Mouse (Mus musculus) adrenal gland, postnatal 14 days (tissue): ENCODE results near the gene Cdcp1. TPM values are rescaled to one million over a fixed set of nuclear protein-coding genes. Genes with fewer than 3 reads are reported as not detected.

Experiments used
- DNase-seq: peaks from one replicate; pipeline ENCODE4 v3.0.0; 2021; ENCODE audit warnings: mixed read lengths
- total RNA-seq: library from RNA; stranded (reverse); gene quantifications from 2 replicates; pipeline ENCODE4 v1.2.3, GENCODE M21; 2021

Gene Cdcp1
- total RNA-seq, 1 experiment from 2014 or later, result 0.85 TPM

DNA sequence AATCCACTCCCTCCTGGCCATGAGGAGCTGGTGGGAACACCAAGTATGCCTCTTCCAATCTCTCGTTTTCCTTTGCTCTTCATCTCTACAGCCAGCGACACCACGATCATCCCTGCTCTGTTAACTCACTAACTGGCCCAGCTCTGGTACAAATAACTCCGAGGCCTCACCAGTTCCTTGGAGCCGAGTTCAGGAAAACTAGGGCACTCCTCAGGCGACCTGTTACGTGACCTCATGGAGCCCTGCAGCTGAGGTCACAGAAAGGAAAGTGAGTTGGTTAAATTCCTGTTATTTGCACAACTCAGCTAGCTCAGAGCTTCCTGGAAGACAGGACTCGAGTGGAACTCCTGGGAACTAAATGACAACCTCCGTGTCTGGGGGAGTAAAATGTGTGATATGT is 2.5 kb downstream of the Cdcp1 start:
- DNase-seq, result no peak

DNA sequence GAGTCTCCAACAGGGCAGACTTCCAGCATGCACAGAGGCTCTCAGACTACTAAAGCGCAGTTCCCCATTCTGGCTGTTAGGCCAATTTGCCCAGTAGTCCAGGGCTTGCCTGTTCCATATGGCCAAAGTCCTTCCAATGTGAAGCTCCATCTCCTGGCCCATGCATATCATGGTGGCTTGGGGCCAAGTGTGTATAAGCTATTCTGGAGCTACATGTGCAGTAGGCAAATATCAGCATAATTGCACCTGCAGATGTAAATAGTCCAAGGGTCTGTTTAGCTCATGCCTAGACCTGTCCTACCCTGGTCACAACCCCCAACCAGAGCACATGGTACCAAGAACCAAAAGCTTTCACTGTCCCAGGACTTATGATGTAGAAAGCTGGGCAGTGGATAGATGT is 7.9 kb downstream of the Cdcp1 start:
- no peak for DNase-seq

DNA sequence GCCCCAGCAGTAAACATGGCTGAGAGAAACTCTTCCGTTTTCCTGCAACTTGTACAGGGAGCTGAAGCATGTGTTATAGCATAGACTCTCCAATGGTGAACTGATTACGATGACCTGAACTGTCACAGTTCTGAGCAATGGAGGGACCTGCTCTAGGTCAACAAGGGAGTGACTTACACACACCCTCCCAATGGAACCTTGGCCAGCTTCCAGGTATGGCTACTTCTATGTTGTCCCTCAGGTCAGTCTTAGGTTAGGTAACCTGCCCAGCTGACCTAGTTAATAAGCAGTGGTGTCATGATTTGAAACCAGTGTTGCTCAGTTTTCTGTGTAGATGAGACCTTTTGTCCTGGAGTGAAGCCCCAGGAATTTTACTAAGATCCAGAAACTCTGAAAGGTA is 8.9 kb downstream of the Cdcp1 start:
- peak; percentile 18 for DNase-seq

DNA sequence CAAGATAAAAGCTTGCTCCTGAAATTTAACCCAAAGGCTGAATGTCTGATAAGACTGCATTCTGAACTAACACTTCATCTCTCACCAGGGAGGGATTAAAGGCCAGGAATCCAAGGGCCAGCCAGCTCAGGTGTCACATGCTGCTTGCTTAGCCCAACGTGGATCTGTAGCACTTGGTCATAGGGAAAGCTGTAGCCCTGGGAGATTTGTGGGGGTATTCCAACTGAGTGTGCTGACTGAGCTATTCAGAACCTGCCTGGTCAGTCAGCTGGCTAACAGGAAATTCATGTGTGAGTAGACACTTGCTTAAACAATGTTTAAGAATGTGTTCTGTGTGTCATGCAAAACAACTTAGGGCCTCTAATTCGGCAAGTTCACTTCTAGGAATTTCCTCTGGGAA is 9.3 kb downstream of the Cdcp1 start:
- DNase-seq, result no peak

DNA sequence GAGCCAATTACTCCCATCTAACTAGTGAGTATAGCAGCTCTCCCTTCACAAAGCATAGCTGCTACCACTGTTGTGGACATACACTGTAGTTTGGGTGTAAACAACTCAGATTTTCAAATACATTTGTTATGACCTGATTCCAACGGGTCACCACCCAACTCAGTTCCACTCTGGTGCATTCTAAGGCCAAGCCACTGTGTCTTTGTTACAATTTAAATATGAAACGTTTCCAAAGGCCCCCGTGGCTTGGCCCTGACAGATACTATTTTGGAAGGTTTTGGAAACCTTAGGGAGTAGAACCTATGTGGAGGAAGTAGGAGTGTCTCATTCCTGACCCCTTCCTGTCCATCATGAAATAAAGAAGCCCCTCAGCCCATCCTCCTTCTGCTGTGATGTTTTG is 15.7 kb downstream of the Cdcp1 start:
- DNase-seq, result no peak

DNA sequence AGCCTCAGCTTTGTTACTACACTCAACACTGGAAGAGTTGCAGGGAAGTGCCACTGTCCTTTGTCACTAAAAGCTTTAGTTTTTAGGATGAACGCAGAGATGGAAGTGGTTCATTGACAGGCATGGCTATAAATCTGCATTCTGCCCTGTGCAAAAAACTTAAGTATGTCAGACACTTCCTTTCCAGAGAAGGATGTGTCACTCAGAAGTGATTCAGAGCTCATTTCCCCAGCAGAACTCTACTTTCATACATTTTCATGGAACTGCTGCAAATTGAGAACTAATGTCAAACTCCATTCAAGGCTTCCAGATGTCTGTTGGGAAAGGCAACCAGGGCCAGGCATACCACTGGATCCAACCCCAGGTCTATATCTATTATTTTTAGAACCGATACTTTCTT is 27.6 kb downstream of the Cdcp1 start:
- DNase-seq, result no peak

DNA sequence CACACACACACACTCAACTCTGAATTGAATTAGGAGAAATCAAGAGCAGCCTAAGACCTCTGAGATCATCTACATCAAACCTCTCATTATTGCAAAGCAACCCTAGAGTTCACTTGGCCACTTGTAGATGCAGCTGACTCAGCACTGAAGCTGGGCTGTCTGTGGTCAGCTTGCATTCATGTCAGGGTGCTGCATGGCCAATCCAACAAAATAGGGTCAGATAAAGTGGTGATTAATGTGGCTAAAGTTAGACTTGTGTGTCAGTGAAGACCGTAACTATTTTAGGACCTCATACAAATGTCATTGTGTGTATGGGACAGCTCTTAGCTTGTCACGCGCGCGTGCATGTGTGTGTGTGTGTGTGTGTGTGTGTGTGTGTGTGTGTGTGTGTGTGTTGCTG is 28.2 kb downstream of the Cdcp1 start:
- DNase-seq, result no peak

DNA sequence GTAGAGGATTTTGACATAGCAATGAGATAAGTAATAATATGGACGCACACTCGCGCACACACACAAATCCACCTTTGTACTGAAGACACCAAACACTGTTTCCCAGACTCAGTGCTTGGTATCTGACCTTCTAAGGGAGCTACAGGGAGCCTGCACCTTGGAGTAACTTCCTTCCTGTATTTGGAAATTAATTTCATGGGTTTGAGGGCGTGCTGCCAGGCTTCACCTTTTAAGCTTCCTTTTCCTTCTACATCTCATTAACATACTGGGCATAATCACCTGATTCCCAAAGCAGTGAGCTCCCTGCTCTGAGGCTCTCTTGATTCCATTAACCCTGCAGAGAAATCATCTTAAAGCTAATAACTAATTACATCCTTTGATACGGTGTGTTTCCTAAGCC is 29.7 kb downstream of the Cdcp1 start:
- no peak for DNase-seq

DNA sequence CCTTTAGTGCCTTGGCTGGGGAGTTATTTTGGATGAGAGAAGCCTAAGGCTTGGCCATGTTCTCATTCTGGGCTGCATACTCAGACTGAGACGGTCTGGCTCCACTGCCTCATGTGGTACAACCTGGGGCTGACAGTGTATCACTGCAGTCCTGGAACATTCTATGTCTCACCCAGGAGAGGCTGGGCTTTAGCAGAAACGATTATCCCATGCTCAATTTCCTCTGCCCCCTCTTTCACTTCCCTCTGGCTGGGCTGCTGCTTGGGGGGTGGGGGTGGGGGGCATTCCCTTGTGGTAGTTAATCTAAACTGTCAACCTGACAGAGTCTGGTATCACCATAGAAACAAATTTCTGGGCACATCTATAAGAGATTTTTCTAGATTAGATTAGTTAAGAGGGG is 30.3 kb downstream of the Cdcp1 start:
- no peak for DNase-seq

DNA sequence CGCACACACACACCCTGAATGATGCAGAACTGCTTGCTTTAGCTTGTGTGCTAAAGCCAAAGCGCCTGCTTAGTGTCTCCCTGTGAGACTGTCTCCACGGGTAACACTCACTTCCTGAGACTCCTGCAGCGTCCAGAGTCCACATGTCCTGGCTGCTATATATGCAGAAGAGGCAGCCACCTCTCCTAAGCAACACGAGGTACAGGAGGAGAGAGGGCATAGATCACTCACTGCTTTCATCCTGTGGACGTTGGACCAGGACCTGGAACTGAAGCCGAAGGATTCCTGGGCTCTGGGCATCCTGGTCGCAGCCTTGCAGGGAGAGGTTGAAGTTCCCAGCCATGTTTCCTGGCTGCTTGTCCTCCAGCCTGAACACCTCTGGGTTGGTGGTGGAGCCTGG is 32.6 kb downstream of the Cdcp1 start:
- no peak for DNase-seq

DNA sequence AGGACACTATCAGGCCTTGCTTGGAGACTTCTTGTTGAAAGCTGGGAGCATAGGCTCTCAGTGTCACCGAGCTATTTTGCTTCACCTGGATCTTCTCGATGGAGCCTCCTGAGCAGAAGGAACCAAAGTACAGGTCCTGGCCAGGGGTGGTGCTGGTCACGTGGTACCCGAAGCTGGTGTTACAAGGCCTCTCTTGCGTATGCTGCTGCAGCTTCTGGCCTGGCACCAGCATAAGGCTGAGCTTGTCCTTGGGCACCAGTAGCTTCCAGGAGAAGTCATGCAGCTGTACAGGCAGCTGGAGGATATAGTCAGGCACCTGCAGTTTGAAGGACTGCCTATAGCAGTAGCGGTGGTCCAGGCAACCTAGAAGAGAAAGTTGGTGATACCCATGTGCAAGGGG is 35.8 kb downstream of the Cdcp1 start:
- DNase-seq, result no peak

DNA sequence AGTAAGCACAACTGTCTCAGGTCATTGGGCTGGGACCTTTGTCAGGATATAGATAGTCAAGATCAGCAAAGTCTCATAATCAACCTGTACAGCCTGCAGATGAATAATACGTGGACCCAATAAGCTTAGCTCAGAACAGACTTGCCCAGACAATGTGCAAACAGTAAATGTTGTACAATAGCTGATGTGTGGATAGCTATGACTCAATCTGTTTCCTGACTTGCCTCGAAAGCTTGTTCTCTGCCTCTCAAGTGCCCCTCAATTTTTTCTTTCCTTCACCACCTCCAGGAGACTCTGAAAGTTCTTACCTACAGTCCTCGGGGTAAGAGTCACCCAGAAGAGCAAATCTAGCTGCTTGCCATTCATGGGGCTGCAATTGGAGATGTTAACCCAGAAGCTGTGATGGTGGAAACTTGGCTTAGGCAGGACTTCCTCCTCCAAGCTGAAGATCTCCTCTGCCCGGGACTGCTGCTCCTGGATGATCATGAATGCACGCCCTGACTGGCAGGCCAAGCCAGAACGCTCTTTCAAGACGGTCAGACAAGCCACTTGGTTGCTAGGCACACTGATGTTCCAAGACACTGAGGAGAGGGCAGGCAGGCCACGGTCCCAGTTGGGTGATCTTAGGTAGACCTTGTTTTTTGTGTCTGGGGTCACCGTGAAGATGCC is 38.3 kb downstream of the Cdcp1 start:
- DNase-seq, result no peak

DNA sequence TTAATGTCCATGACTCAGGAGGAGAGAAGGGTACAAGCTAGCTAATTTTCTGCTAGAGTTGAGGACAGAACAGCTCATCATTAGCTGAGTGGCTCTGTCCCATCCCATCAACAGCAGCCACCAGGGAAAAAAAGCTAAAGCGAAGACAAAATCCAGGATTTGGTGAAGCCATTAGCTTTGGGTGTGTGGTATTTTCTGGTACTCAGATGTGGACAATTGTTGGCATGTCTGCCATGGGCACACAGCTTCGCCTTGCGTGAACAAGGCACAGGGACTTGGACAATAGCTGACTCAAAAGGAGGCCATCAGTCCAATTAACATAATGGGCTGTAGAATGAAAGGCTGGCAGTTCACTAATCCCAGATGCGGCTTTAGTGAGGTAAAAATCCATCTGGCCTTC is 41.5 kb downstream of the Cdcp1 start:
- no peak for DNase-seq

DNA sequence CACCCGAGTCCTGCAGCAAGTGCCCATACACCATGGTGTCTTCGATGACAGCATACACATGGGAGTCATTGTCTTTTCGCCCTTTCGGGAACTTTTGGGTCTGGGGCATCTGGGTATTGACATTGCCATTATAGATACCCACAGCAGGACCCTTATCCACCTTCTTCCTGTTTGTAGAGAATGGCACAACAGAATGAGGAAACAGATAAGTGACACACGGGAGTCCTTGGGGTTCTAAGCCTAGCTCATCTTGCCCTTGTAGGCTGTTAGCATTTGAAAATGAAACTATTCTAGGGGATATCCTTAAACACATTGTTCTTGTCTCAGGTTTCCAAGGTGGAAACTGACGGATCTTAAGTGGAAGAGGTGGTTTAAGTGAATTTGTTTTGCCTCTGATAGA is 42.1 kb downstream of the Cdcp1 start:
- DNase-seq, result no peak

DNA sequence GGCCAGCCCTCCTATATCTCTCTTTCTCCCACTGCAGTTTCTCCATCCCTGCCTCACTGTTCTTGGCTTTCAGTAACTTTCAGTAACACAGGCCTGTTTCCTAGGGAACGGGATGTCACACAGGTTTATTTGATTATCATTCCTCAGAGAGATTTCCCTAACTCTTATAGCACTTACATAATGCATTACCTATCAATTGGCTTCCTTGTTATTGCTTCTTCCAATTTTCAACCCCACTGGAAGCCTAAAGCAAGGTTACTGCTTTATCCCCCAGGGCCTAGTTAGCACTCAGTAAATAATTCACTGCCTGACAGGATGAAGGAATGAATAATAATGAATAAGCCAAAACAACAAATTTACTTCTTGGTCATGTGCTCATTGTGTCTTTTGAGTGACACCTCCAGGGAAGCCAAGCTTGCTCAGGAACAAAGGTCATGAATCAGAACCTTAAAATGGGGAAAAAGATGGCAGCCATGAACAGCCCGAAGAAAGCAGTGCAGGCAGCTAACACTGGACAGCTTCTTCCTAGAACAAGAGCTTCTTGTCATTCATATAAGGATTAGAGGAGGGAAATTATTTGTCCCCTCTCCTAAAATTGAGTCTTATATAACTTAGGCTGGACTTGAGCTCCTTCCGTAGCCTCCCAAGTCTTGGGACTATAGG is 49.9 kb downstream of the Cdcp1 start:
- DNase-seq, result no peak

DNA sequence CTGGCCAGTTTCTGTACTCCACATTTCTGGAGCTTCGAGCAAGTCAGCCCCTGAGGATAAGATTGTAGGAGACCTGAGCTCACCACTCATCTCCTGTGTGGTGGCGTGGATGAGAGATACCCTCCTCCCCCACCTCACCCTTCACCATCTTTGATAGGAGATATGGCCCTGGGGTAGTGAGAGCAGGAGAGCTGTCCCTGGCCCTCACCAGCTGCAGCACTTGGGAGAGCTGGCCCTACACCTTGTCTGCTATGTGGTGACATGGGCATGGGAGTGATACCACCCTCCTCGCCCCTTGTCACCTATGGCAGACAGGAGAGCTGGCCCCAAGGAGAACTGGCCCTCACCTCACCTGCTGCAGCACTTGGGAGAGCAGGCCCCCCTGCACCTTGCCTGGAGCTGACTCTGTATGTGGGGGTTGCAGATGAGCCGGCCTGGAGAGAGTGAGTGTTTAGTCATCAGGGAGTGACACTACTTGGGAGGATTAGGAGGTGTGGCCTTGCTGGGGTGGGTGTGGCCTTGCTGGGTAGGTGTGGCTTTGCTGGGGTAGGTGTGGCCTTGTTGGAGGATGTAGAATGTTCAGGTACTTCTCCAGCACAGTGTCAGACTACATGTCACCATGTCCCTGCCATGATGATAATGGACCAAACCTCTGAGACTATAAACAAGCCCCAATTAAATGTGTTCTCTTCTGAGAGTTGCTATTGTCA is 52.7 kb downstream of the Cdcp1 start:
- DNase-seq, result no peak

DNA sequence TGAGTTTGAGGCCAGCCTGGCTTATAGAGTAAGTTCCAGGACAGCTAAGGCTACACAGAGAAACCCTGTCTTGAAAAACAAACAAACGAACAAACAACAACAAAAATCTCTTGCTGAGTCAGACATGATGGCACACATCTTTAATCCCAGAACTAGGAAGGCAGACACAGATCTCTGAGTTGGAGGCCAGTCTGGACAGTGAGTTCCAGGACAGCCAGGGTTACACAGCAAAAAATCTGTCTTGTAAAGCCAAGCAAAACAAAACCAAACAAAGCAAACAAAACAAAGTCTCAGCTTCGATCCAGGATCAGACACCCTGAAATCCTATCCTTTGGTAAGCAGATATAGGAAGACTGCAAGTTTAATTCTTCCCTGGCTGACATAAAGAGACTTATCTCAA is 54.0 kb downstream of the Cdcp1 start:
- no peak for DNase-seq

DNA sequence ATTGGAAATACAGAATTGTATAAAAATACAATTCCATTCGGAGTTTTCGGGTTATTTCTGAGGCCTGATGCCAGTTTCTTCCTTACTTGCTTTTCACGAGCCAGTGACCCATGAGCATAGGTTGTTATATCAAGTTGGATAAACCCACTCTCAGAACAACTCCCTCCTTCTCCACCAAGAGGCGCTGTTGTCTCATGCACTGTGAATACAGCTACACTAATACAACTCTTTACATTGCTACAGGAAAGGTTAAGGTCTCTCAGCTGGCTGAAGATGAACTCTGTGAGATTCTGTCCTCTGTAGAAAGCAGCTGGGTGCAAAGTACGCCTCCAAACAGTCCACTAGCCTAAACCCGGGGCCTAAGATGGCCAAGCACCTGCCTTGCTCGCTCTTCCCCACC is 56.5 kb downstream of the Cdcp1 start:
- DNase-seq, result peak; percentile 82

DNA sequence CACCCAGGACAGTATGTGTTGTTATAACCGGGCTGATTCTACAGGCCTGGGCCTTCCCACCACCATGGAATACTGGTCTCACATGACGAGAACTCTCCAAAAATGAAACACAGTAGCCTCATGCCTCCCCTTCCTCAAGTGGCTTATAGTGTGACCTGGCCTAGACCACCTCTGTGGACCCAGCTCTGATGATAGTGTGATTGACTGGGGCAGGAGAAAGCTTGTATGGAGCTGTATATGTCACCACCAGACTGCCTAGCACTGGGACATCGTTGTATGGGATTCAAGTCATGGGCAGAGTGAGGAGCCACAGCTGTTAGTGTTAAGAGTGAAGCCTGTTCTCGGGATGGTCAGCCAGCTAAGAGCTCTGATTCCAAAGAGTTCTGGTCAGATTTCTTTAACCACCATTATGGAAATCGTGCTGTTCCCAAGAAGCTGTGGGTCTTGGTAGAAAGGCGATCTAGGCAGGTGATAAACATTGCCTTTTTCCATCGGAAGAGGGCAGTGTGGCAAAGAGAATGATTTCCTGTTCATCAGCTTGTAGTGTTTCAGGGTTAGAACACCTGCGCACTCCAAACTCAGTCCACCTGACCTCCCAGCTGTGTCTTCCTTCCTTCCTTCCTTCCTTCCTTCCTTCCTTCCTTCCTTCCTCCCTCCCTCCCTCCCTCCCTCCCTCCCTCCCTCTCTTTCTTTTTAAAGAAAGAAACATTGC is 57.6 kb downstream of the Cdcp1 start:
- DNase-seq, result peak; percentile 22

DNA sequence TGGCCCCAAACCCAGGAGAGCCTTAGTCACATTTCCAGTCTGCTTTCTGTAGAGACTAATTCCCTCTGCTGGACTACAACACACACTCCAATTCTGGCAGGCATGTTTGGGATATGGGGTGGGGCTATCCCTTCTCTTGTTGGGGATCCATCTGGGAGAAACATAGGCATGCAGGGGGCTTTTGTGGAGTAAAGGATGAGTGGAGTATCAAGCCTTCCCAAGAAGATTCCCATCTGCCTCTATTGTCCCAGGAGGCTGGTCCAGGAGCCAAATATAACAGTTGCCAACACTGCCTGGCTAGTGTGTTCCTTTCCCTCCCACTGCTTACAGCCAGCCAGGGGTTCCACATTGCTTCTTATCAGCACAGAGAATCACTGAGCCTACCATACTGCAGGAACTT is 58.1 kb downstream of the Cdcp1 start:
- DNase-seq, result peak; percentile 31

DNA sequence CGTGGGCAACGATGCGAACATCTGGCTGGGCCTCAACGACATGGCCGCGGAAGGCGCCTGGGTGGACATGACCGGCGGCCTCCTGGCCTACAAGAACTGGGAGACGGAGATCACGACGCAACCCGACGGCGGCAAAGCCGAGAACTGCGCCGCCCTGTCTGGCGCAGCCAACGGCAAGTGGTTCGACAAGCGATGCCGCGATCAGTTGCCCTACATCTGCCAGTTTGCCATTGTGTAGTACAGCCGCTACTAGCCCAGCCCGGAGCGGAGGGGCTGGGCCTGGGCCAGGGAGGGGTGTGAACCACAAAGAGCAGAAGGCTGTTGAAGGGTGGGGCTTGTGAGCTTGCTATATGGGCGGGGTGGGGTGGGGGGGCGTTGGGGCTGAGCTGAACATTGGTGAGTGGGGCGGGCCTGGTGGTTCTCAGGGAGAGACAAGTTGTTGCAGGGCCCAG is 58.9 kb downstream of the Cdcp1 start:
- peak; percentile 80 for DNase-seq

DNA sequence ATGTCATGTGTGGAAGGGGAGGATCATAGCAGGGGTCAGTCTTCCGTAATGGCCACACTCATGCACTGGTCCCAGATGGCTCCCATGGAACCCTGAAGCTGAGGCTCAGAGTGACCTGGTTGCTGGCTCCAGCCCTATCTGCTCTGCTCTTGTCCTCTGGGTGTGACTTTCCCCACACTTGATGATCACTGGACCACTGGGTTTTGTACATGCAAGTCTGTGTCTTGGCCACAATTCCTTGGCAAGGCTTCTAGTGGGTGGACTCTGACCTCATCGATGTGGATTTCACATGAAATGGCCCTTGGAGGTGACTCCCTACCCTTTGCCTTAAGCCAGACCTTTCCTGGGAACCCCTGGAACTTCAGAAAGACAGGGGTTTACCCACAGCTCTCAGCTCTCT is 62.7 kb downstream of the Cdcp1 start:
- no peak for DNase-seq

DNA sequence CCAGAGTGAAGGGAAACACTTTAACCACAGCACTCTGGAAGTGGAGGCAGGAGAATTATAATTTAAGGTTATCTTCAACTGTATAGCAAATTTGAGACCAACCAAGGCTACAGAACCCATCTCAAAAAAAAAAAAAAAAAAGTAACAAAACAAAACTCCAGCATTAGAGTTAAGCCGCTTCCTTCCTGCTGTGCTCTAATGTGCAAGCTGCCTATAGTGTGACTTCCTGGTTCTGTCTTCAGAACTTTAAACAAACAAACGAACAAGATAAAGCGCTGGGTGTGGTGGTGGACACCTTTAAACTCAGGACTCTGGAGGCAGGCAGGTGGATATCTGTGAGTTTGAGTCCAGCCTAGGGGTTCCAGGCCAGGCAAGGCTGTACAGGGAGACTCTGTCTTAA is 63.8 kb downstream of the Cdcp1 start:
- no peak for DNase-seq
